Mouse (Mus musculus) E14TG2a.4 (cell line): ENCODE data around the gene Tldc2.

Experiments used
- H3K27me3 ChIP-seq: 2 replicates; pipeline ENCODE4 v1.6.1; 2014; ENCODE audit warnings: low read length, control low read depth; ENCODE audit not compliant: insufficient read depth
- H3K36me3 ChIP-seq: 2 replicates; pipeline ENCODE4 v1.6.1; 2014; ENCODE audit warnings: low read length, control low read depth; ENCODE audit not compliant: insufficient read depth
- H3K4me1 ChIP-seq: replicated peaks from 2 replicates; pipeline ENCODE4 v1.6.1; 2014; ENCODE audit warnings: low read depth, low read length, control low read depth
- H3K4me3 ChIP-seq: replicated peaks from 2 replicates; pipeline ENCODE4 v1.5.1; 2014; ENCODE audit warnings: mild to moderate bottlenecking, low read length
- H3K9me3 ChIP-seq: 2 replicates; pipeline ENCODE4 v1.6.1; 2014; ENCODE audit warnings: low read length, control low read depth
- CTCF ChIP-seq: conservative IDR thresholded peaks from 2 replicates; pipeline ENCODE4 v1.5.1; 2014; ENCODE audit warnings: low read length
- NANOG ChIP-seq: IDR thresholded peaks from 2 replicates; pipeline ENCODE4 v1.6.1; 2014; ENCODE audit warnings: borderline replicate concordance, low read length, mixed read lengths
- POU5F1 ChIP-seq: IDR thresholded peaks from 2 replicates; pipeline ENCODE4 v1.6.1; 2014; ENCODE audit warnings: low read length, borderline replicate concordance

Tldc2 gene

GRCm38 (mm10) chr2:157145173-157145572 is 58.3 kb downstream of the Tldc2 start:
- Histone ChIP-seq H3K27me3 (no peaks in the 10 kb centered on the region), H3K36me3 (peaks cover 23% of the 10 kb centered on the region), H3K4me1 (peaks cover 27% of the 10 kb centered on the region), H3K4me3 (no peak overlapping the region), H3K9me3 (no peaks in the 10 kb centered on the region)
- TF ChIP-seq NANOG (no peak), POU5F1 (no peak), CTCF (no peak)
